Mouse (Mus musculus): ENCODE measurements around the gene Amacr.
"Not testable (repeated sequence)": the region's sequence is repeated elsewhere in the genome, so short reads cannot be mapped to it uniquely, and the experiment has no call there.

Amacr gene

GRCm38 (mm10) chr15:10986477-10986876 lies 4.9 kb downstream of the Amacr start:
- DNase-seq (ENCODE audit: extremely low read depth, low read depth, low spot score), result not testable (repeated sequence)

- no peak for DNase-seq (ENCODE audit: extremely low read depth, low read depth, low spot score)
These were observed 8.9 kb downstream of the Amacr start for GRCm38 (mm10) chr15:10990411-10990810.

- DNase-seq (ENCODE audit: extremely low read depth, low read depth, low spot score), result no peak
These were observed 10.0 kb downstream of the Amacr start for GRCm38 (mm10) chr15:10991566-10991965.

DNA sequence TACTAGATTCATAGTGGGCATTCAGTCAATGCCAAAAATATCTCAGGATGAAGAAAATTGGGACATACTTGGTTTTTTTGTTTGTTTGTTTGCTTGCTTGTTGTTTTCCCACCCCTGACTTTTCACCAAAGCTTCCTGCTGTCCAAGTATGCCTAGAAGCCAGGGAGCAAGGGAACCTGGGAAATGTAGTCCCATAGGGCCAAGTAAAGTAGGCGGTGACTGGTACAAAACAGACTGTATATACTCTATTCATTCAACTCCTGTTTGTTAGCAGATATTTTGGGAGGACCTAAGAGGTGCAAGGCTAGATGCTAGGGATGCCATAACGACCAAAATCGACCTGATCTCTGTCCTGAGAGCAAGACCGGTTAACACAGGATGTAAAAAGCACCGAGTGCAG lies 18.3 kb downstream of the Amacr start:
- DNase-seq (ENCODE audit: extremely low read depth, low read depth, low spot score), result no peak

GRCm38 (mm10) chr15:11000421-11000820 lies 18.9 kb downstream of the Amacr start, which contains the start of gene Slc45a2:
TSS of gene Slc45a2 (plus strand) at chr15:11000721.
- no peak for DNase-seq (ENCODE audit: extremely low read depth, low read depth, low spot score)

DNA sequence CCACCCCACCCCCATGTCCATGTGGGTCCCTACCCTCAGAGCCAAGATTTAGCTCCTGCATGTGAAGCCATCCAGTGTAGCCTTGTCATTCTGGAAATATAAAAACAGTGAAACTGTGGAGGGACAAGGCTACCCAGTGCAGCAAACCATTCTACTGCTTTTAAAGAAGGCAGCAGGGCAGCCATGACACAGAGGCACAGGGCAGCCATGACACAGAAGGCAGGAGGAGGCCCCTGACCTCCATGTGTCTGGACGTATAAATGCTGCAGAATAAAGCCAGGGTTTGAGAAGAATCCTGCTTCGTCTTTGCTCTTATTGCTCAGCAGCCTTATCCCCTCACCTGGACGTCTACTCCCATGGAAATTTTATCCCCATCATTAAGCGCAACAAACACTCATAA lies 22.2 kb downstream of the Amacr start:
- no peak for DNase-seq (ENCODE audit: extremely low read depth, low read depth, low spot score)

DNA sequence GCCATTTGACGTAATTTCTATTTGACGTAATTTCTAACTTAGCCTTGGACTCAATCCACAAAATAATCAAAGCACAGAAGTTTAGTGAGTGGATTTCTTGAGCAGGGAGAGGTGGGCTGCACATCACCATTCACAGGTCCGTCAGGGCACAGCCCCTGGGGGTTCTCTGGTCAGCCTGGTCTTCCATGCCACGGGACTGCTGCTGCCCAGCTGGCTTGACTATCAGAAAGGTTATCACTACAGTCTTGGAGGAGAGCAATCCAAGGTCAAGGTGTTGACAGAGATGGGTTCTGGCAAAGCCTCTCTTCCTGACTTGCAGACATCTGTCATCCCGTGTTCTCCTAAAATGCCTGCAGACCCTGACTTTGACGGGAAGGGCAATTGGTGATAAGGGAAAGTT lies 23.1 kb downstream of the Amacr start:
- DNase-seq (ENCODE audit: extremely low read depth, low read depth, low spot score), result no peak

GRCm38 (mm10) chr15:11008756-11009155 lies 27.2 kb downstream of the Amacr start:
- no peak for DNase-seq (ENCODE audit: extremely low read depth, low read depth, low spot score)

DNA sequence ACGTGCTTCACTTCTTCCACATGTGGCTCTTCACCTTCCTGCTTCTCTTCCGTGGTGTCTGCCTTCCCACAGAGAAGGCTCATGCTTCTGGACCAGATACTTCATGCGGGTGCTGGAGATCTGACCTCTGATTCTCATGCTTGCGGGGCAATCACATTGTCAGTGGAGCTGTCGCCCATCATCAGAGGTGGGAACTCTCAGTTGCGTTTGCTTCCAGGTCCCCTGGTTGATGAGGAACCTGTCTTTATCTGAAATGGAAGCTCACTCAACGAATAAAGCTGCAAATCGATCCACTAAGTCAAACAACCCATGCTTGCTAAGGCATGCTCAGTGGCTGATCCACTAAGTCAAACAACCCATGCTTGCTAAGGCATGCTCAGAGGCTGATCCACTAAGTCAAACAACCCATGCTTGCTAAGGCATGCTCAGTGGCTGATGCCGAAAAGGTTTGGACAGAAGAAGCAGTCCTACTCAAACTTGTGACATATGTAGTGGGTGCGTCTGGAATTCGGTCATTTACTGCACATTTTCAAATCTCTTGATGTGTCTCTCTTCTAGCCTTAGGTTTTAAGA lies 29.5 kb downstream of the Amacr start:
- DNase-seq (ENCODE audit: extremely low read depth, low read depth, low spot score), result no peak

GRCm38 (mm10) chr15:11014931-11015330 lies 33.4 kb downstream of the Amacr start:
- no peak for DNase-seq (ENCODE audit: extremely low read depth, low read depth, low spot score)

DNA sequence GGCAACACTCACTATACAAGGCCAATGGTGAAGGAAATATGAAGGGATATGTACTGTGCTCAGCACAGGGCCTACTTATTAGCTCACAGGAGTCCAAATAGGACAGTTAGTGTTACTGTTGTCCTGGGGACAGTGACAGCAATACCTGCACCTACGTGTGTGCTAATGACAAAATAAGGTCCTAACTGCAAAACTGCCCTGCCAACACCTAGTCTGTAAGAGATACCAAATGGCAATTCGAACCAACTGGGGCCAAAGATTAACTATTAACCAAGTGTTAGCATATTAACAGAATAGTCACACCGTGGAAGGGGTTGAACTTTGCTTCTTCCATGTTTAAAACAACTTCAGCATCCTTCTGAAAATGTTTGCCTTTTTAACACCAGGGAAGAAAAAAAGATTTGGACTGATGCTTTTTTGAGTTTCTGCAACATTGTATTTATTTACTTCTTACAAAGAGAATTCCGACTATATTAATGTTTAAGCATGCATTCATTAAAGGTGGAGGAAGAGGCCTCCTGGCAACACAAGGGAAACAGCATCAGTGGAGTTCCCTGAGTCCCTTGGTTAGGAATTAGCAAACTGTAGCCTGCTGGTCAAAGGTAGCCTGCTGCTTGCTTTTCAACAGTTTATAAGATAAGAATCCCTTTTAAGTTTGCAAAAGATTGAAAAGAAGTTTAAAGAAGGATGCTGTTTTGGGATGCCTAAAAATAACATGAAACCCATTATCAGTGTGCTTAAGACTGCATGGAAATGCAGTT lies 45.4 kb downstream of the Amacr start:
- no peak for DNase-seq (ENCODE audit: extremely low read depth, low read depth, low spot score)

DNA sequence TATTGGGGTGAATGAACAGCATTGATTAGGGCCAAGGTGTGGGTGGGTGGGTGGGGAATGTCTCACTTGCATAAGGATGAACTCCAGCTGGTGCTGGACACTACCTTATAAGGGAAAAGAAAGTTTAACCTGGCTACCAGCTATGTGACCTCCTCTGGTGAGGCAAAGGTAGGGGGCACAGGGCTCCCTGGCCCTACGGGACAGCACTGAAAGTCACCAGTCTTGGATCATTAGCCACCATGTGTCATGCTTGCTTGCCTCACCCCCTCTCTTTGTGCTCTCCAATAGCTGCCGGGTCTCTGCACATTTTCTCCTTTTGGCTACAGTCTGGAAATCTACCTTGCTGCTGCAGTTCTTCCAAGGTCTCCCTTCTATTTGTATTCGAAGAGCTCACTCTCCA lies 48.6 kb downstream of the Amacr start:
- DNase-seq (ENCODE audit: extremely low read depth, low read depth, low spot score), result no peak

DNA sequence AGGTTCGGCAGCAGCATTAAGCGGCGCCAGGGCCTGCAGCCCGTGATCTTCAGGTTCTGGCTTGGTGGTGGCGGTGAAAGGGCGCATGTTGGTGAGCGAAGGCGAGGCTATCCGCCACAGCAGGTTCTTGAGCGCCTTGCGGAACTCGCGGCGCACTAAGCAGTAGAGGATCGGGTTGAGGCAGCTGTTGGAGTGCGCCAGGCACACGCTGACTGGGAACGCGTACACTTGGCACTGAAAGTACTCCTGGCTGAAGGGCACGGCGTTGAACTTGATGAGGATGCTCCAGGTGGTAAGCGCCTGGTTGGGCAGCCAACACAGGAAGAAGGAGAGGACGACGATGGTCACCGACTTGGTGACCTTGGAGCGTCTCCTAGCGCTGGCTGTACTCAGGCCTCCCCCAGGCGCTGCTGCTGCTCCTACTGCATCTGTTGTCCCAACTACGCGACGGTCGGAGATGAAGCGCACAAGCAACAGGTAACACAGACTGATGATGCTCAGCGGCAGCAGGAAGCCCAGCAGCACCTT lies 54.5 kb downstream of the Amacr start:
- DNase-seq (ENCODE audit: extremely low read depth, low read depth, low spot score), result no peak

DNA sequence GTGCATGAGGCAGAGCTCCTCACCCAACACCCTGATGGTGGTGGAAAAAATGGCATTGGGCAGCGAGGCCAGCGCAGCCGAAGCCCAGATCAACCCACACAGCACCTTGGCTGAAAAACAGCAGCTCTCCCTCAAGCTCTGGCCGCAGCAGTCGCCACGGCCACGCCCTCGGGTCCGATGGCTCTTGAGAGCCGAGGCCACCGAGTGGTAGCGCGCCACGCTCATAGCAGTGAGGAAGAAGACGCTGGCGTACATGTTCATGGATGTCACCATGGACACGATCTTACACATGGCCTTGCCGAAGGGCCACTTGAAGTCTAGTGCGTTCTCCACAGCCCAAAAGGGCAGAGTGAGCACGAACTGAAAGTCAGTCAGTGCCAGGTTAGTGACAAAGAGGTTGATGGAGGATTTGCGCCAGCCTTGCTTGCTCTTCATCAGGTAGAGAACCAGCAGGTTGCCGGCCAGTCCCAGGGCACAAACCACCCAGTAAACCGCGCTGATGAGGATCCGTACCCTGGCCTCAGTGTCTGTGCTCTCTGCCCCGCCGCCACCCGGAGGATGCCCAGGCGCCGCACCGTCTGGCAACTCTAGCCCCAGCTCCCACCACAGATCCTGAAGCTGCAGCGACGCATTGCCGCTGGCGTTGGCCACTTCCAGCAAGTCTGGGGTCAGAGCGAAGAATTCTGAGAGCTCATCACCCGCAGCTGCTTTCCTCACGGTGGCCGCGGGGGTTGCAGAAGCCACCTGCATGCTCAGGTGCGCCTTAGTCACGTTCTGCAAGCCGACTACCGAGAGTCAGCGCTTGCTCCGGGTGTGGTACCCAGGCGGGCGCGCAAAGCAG lies 55.2 kb downstream of the Amacr start:
- no peak for DNase-seq (ENCODE audit: extremely low read depth, low read depth, low spot score)

GRCm38 (mm10) chr15:11037376-11037695 lies 55.8 kb downstream of the Amacr start:
- no peak for DNase-seq (ENCODE audit: extremely low read depth, low read depth, low spot score)

DNA sequence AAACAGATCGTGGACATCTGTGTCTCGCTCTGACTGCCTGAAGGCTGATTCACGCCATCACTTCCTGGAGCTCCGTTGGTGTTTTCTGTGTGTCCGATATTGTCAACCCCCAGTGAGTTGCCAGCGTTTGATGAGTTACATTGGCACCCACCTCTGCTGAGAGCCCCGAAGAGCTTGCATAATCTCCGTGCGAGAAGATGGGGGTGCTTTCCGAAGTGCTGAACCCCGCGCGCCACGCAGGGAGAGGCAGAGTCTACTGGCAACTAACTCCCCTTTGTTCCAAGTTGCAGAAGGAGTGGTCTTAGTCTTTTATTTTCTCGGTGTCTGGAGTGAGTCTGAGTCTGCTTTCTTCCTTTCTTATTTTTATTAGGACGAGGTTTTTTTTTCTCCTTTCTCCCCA lies 56.2 kb downstream of the Amacr start, which contains the start of gene Rxfp3:
Gene Rxfp3, minus strand, starts transcription at position 281 of the 400 bp plus-strand sequence.
- DNase-seq (ENCODE audit: extremely low read depth, low read depth, low spot score), result no peak

DNA sequence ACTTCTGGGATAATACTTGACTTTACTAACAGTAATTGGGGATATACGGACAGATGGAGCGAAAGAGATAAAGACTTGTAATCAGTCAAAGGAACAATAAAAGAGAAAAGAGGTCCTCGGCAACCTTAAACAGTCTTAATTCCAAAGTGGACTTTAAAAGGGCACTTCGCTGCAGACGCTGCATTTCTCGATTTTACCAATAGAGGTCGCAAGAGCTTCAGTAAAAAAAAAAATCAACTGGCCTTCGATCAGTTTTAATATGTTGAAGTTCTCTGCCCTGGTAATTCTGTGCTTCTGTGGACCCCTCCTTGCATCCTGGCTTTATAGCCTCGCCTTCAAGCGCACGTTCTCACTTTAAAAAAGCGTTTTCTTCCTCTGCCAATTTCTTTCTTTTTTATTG lies 56.9 kb downstream of the Amacr start:
- DNase-seq (ENCODE audit: extremely low read depth, low read depth, low spot score), result no peak

DNA sequence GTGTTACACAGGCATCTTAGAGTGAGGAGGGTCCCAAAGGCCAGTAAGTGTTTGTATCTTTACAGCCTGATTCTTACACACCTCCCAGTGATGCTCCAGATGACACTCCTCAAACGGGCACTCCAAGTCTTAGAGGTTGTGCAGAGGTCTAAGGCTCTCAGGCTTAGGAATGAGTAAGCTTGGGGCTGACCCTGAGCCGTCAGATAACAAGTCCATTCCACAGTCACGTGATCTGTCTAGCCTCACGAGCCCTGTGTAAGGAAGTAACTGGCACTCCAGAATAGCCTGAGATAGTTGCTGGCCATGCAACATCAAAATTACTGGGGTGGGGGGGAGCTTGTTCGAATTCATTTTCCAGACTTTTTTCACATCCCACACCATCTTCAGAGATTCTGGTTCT lies 58.5 kb downstream of the Amacr start:
- no peak for DNase-seq (ENCODE audit: extremely low read depth, low read depth, low spot score)

DNA sequence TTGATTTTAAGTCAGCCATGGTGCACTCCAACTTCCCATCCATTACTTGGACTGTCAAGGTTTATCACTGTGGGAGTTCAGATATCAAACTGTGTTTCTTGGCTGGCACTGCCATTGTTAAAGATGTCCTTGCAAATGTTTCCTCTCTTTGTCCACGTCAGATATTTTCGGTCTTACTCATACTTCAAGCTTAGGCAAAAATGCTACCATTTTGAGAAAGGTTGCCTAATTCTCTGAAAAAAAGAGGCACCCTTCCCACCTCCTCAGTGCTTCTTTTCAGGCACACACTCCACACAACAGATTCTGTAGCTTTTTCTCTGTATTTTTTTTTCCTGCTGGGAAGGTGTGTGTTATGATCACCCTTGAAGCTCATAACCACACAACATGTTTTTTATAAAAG lies 59.7 kb downstream of the Amacr start:
- DNase-seq (ENCODE audit: extremely low read depth, low read depth, low spot score), result no peak

GRCm38 (mm10) chr15:11042828-11043227 lies 61.3 kb downstream of the Amacr start:
- no peak for DNase-seq (ENCODE audit: extremely low read depth, low read depth, low spot score)
